Mouse (Mus musculus) cortical plate, adult 2 months (tissue): ENCODE measurements around the gene Cryl1.

ENCODE experiments used
- CTCF ChIP-seq: fragments of 200-500 bp; IDR thresholded peaks from 2 replicates; pipeline ENCODE4 v1.5.1; 2011; ENCODE audit warnings: mild to moderate bottlenecking, control low read depth, low read length; ENCODE audit not compliant: insufficient read depth; ENCODE audit errors: extremely low read depth
- POLR2A ChIP-seq: fragments of 200-500 bp; IDR thresholded peaks from 2 replicates; pipeline ENCODE4 v1.6.1; 2011; ENCODE audit warnings: mild to moderate bottlenecking, low read length, control low read depth; ENCODE audit not compliant: insufficient read depth; ENCODE audit errors: extremely low read depth

- TF ChIP-seq CTCF (peak; percentile 24; the same call in 1 of the 2 replicates), POLR2A (no peak)
Observed at GRCm38 (mm10) chr14:57407039-57407987, 9.0 kb upstream of the Cryl1 start.
